Mouse (Mus musculus) c-Kit-positive CD71-negative TER-119-negative erythroid progenitor cells, embryonic 14.5 days (primary cell): ENCODE data around the gene Mansc1.

Experiments used
- DNase-seq: peaks from one replicate; pipeline ENCODE4 v3.0.0-alpha.2; 2013; ENCODE audit warnings: low read depth

Mansc1 gene

GRCm38 (mm10) chr6:134639210-134639609 lies 6.9 kb upstream of the Mansc1 start, which contains the start of gene Borcs5:
TSS of gene Borcs5 (plus strand) at chr6:134639510.
- DNase-seq, result no peak

GRCm38 (mm10) chr6:134636476-134636875 lies 4.2 kb upstream of the Mansc1 start:
- no peak for DNase-seq

GRCm38 (mm10) chr6:134633553-134633952 lies 1.3 kb upstream of the Mansc1 start:
- no peak for DNase-seq

- DNase-seq, result no peak
These were observed 468 bp upstream of the Mansc1 start for GRCm38 (mm10) chr6:134632756-134633155.

GRCm38 (mm10) chr6:134630447-134630846 lies 1.8 kb downstream of the Mansc1 start:
- no peak for DNase-seq

GRCm38 (mm10) chr6:134626564-134626963 lies 5.7 kb downstream of the Mansc1 start:
- no peak for DNase-seq

GRCm38 (mm10) chr6:134625431-134625830 lies 6.9 kb downstream of the Mansc1 start:
- no peak for DNase-seq

- no peak for DNase-seq
These were observed 10.7 kb downstream of the Mansc1 start for GRCm38 (mm10) chr6:134621552-134621949.

GRCm38 (mm10) chr6:134620846-134621551 lies 11.3 kb downstream of the Mansc1 start:
- no peak for DNase-seq

GRCm38 (mm10) chr6:134620129-134620528 lies 12.2 kb downstream of the Mansc1 start:
- no peak for DNase-seq

GRCm38 (mm10) chr6:134617589-134617988 lies 14.7 kb downstream of the Mansc1 start:
- DNase-seq, result no peak

- DNase-seq, result no peak
These were observed 17.3 kb downstream of the Mansc1 start for GRCm38 (mm10) chr6:134614723-134615648.

GRCm38 (mm10) chr6:134614322-134614721 lies 18.0 kb downstream of the Mansc1 start:
- no peak for DNase-seq

GRCm38 (mm10) chr6:134611896-134612295 lies 20.4 kb downstream of the Mansc1 start:
- DNase-seq, result no peak

- DNase-seq, result no peak
These were observed 21.9 kb downstream of the Mansc1 start for GRCm38 (mm10) chr6:134610380-134610779.

GRCm38 (mm10) chr6:134606949-134607746 lies 25.1 kb downstream of the Mansc1 start:
- no peak for DNase-seq

- DNase-seq, result no peak
These were observed 25.7 kb downstream of the Mansc1 start for GRCm38 (mm10) chr6:134606540-134606939.

- DNase-seq, result no peak
These were observed 27.1 kb downstream of the Mansc1 start for GRCm38 (mm10) chr6:134605196-134605595.

- no peak for DNase-seq
These were observed 29.8 kb downstream of the Mansc1 start for GRCm38 (mm10) chr6:134602371-134603003.

- DNase-seq, result no peak
These were observed 30.5 kb downstream of the Mansc1 start for GRCm38 (mm10) chr6:134601766-134602165.

- no peak for DNase-seq
These were observed 31.2 kb downstream of the Mansc1 start for GRCm38 (mm10) chr6:134601130-134601529.

GRCm38 (mm10) chr6:134599239-134599638 lies 33.0 kb downstream of the Mansc1 start:
- DNase-seq, result no peak
